Mouse (Mus musculus) liver, embryonic 12.5 days (tissue): ENCODE data around the gene Bdh1. TPM values are rescaled to one million over a fixed set of nuclear protein-coding genes. Genes with fewer than 3 reads are reported as not detected.
A peak's percentile ranks its signal among the peaks of the same experiment; 100 is the strongest.

Experiments
- ATAC-seq: fragments of 200-750 bp; cut with Nextera tagmentation; 2 replicates; pipeline ENCODE4 v1.8.0; 2017; ENCODE audit warnings: moderate number of reproducible peaks, mild to moderate bottlenecking, moderate library complexity
- H3K27ac ChIP-seq: fragments of 300-500 bp; sonication (generic); 2 replicates; pipeline ENCODE4 v1.5.1; 2016; ENCODE audit warnings: mild to moderate bottlenecking
- H3K27me3 ChIP-seq: fragments of 300-500 bp; sonication (generic); replicated peaks from 2 replicates; pipeline ENCODE4 v1.6.1; 2016; ENCODE audit warnings: mild to moderate bottlenecking, moderate library complexity
- H3K36me3 ChIP-seq: fragments of 300-500 bp; sonication (generic); 2 replicates; pipeline ENCODE4 v1.6.1; 2016; ENCODE audit warnings: mild to moderate bottlenecking, moderate library complexity
- H3K4me1 ChIP-seq: fragments of 300-500 bp; sonication (generic); 2 replicates; pipeline ENCODE4 v1.6.1; 2016
- H3K4me2 ChIP-seq: fragments of 300-500 bp; sonication (generic); 2 replicates; pipeline ENCODE4 v1.6.1; 2016; ENCODE audit warnings: mild to moderate bottlenecking, moderate library complexity
- H3K4me3 ChIP-seq: fragments of 300-500 bp; sonication (generic); 2 replicates; pipeline ENCODE4 v1.5.1; 2016; ENCODE audit warnings: mild to moderate bottlenecking, moderate library complexity
- H3K9ac ChIP-seq: fragments of 300-500 bp; sonication (generic); 2 replicates; pipeline ENCODE4 v1.6.1; 2016; ENCODE audit warnings: mild to moderate bottlenecking, moderate library complexity
- H3K9me3 ChIP-seq: fragments of 300-500 bp; sonication (generic); replicated peaks from 2 replicates; pipeline ENCODE4 v1.6.1; 2016; ENCODE audit warnings: mild to moderate bottlenecking, moderate library complexity
- WGBS: fragments of 180-500 bp; shearing (Covaris S2); methylation state at CpG from one replicate; pipeline ENCODE4 v1.1.7; 2016; ENCODE audit not compliant: insufficient replicate concordance; 5-methylcytosine and 5-hydroxymethylcytosine counted together
- polyA plus RNA-seq: library from polyadenylated mRNA; unstranded; fragments of >200 nt; fragmentation: Nextera tagmentation; extraction: Ambion mirVana; gene quantifications from 2 replicates; pipeline ENCODE4 v1.2.1, GENCODE M21; 2016

The Bdh1 gene
- polyA plus RNA-seq, 1 experiment from 2014 or later, result 45.8 TPM

DNA sequence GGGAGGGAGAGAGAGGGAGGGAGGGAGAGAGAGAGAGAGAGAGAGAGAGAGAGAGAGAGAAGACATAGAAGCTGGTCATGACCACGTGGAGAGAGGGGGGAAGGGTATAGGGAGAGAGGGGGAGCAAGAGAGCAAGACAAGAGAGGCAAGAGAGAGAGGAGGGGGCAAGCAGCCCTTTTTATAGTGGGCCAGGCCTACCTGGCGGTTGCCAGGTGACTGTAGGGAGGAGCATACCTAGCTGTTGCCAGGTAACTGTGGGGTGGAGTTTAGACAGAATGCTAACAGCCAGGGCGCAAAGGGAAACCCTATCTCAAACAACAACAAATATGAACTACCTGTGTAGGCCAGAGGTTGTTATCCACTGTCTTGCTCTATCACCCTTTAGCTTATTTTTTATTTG lies 8.3 kb upstream of the Bdh1 start:
- no peak overlapping the region for H3K4me2 ChIP-seq
- H3K9me3 ChIP-seq, result no peaks in the 10 kb centered on the region
- no peak overlapping the region for H3K4me3 ChIP-seq
- H3K9ac ChIP-seq, result no peak overlapping the region
- H3K27me3 ChIP-seq, result peaks cover 4% of the 10 kb centered on the region
- no peaks in the 10 kb centered on the region for H3K36me3 ChIP-seq
- peaks cover 4% of the 10 kb centered on the region; the same call in 1 of the 2 replicates for H3K4me1 ChIP-seq
- ATAC-seq, result no peak
- 54% methylated on average over 3 of the region's 3 CpGs for WGBS
- H3K27ac ChIP-seq, result no peak overlapping the region

- H3K27me3 ChIP-seq, result peaks cover 4% of the 10 kb centered on the region
- no peak overlapping the region for H3K27ac ChIP-seq
- 51% methylated on average over 9 of the region's 9 CpGs for WGBS
- no peaks in the 10 kb centered on the region for H3K9me3 ChIP-seq
- H3K9ac ChIP-seq, result no peak overlapping the region
- H3K4me2 ChIP-seq, result no peak overlapping the region
- no peak overlapping the region for H3K4me3 ChIP-seq
- no peak for ATAC-seq
- no peaks in the 10 kb centered on the region for H3K36me3 ChIP-seq
- H3K4me1 ChIP-seq, result peaks cover 4% of the 10 kb centered on the region; the same call in 1 of the 2 replicates
Observed at GRCm38 (mm10) chr16:31415885-31416450, 6.1 kb upstream of the Bdh1 start.

- peaks cover 4% of the 10 kb centered on the region for H3K27me3 ChIP-seq
- H3K4me3 ChIP-seq, result no peak overlapping the region
- no peak overlapping the region for H3K27ac ChIP-seq
- peaks cover 4% of the 10 kb centered on the region; the same call in 1 of the 2 replicates for H3K4me1 ChIP-seq
- H3K9ac ChIP-seq, result no peak overlapping the region
- no peak for ATAC-seq
- H3K9me3 ChIP-seq, result no peaks in the 10 kb centered on the region
- WGBS, result 67% methylated on average over 3 of the region's 3 CpGs
- no peak overlapping the region for H3K4me2 ChIP-seq
- H3K36me3 ChIP-seq, result no peaks in the 10 kb centered on the region
Observed at GRCm38 (mm10) chr16:31418704-31419103, 3.4 kb upstream of the Bdh1 start.

GRCm38 (mm10) chr16:31419457-31419856 lies 2.6 kb upstream of the Bdh1 start:
- WGBS, result 66% methylated on average over 5 of the region's 5 CpGs
- H3K27me3 ChIP-seq, result peaks cover 4% of the 10 kb centered on the region
- H3K27ac ChIP-seq, result no peak overlapping the region
- no peak overlapping the region for H3K4me2 ChIP-seq
- H3K9me3 ChIP-seq, result no peaks in the 10 kb centered on the region
- no peak overlapping the region for H3K9ac ChIP-seq
- H3K4me3 ChIP-seq, result no peak overlapping the region
- no peaks in the 10 kb centered on the region for H3K36me3 ChIP-seq
- ATAC-seq, result no peak
- peaks cover 5% of the 10 kb centered on the region; the same call in 1 of the 2 replicates for H3K4me1 ChIP-seq

- Histone ChIP-seq H3K4me3 (peak overlapping the region; percentile 20), H3K9ac (no peak overlapping the region)
Observed at GRCm38 (mm10) chr16:31422722-31423121, 642 bp downstream of the Bdh1 start.

GRCm38 (mm10) chr16:31423368-31423767 lies 1.3 kb downstream of the Bdh1 start:
- Histone ChIP-seq H3K4me3 (peak overlapping the region; percentile 22), H3K27ac (no peak overlapping the region), H3K36me3 (no peaks in the 10 kb centered on the region), H3K4me1 (peaks cover 39% of the 10 kb centered on the region), H3K9me3 (no peaks in the 10 kb centered on the region), H3K4me2 (peak overlapping the region; percentile 45), H3K27me3 (peaks cover 13% of the 10 kb centered on the region), H3K9ac (no peak overlapping the region)
- 70% methylated on average over 4 of the region's 4 CpGs for WGBS
- no peak for ATAC-seq

More at GRCm38 (mm10) chr16:31422722-31423121, 642 bp downstream of the Bdh1 start:
- no peak for ATAC-seq
- Histone ChIP-seq H3K9me3 (no peaks in the 10 kb centered on the region), H3K4me2 (peak overlapping the region; percentile 21; the same call in 1 of the 2 replicates), H3K27me3 (peaks cover 7% of the 10 kb centered on the region), H3K27ac (no peak overlapping the region), H3K4me1 (peaks cover 33% of the 10 kb centered on the region), H3K36me3 (no peaks in the 10 kb centered on the region)
- 40% methylated on average over 1 of the region's 1 CpGs for WGBS

GRCm38 (mm10) chr16:31424416-31425187 lies 2.5 kb downstream of the Bdh1 start:
- no peak overlapping the region for H3K9ac ChIP-seq
- no peak for ATAC-seq
- WGBS, result 50% methylated on average over 4 of the region's 4 CpGs
- H3K27me3 ChIP-seq, result peaks cover 26% of the 10 kb centered on the region
- H3K9me3 ChIP-seq, result no peaks in the 10 kb centered on the region
- peak overlapping the region; percentile 20; the same call in 1 of the 2 replicates for H3K4me3 ChIP-seq
- H3K4me2 ChIP-seq, result peak overlapping the region; percentile 45
- no peak overlapping the region for H3K27ac ChIP-seq
- H3K4me1 ChIP-seq, result peaks cover 52% of the 10 kb centered on the region
- no peaks in the 10 kb centered on the region for H3K36me3 ChIP-seq

- no peak overlapping the region for H3K4me3 ChIP-seq
- H3K36me3 ChIP-seq, result no peaks in the 10 kb centered on the region
- H3K9ac ChIP-seq, result no peak overlapping the region
- no peak for ATAC-seq
- H3K27me3 ChIP-seq, result peaks cover 34% of the 10 kb centered on the region
- H3K4me2 ChIP-seq, result peak overlapping the region; percentile 45; the same call in 1 of the 2 replicates
- no peak overlapping the region for H3K27ac ChIP-seq
- H3K4me1 ChIP-seq, result peaks cover 58% of the 10 kb centered on the region
- WGBS, result 0% methylated on average over 4 of the region's 4 CpGs
- no peaks in the 10 kb centered on the region for H3K9me3 ChIP-seq
Observed at GRCm38 (mm10) chr16:31425508-31425907, 3.4 kb downstream of the Bdh1 start.

DNA sequence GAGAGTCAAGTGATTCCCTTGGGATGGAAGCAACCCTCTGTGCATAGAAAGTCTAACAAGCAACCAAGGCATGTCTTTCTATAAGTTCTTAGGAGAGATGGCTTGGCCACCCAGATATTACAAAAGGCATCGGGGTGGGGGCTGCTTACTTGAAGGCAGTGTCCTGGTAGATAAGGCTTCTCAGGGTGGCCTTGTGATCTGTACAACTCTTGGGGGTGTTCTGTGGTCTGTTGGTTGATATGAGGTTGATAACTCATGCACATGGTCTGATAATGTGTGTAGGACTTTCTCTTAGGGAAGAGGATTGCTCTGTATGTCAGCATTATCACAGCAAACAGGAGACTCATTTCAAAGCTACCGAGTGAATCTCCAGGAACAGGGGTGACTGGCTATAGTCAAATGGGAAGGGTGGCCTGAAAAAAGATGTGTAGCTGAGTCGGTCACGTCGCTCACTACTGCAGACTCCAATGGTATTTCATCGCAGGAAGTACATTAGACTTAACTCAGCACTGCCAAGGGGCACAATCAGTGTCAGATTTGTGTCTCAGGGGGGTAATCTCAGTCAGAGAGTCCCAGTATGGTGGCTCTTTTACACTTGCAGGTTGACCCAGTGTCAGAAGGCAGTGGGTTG lies 4.5 kb downstream of the Bdh1 start:
- no peak overlapping the region for H3K4me3 ChIP-seq
- H3K9ac ChIP-seq, result no peak overlapping the region
- no peaks in the 10 kb centered on the region for H3K36me3 ChIP-seq
- H3K4me2 ChIP-seq, result peak overlapping the region; percentile 33
- WGBS, result 32% methylated on average over 6 of the region's 6 CpGs
- H3K4me1 ChIP-seq, result peaks cover 58% of the 10 kb centered on the region
- H3K9me3 ChIP-seq, result no peaks in the 10 kb centered on the region
- ATAC-seq, result peak; percentile 67
- H3K27me3 ChIP-seq, result peaks cover 43% of the 10 kb centered on the region
- H3K27ac ChIP-seq, result no peak overlapping the region

DNA sequence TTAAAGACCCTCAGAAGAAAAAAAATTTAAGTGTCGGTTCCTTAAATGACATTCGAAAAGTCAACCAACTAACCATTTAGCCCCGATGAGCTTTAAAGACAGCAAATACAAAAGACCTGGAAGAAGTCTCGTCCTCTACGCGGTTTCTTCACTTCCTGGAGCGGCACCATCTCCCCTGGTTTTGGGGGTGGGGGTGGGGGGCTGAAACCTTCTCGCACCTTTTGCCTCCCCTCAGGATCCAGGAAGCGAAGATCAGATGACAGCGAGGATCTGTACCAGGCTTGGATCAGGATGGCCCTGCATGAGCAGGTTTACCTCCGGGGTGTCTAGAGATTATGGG lies 6.2 kb downstream of the Bdh1 start:
- Histone ChIP-seq H3K27ac (no peak overlapping the region), H3K4me1 (peaks cover 65% of the 10 kb centered on the region), H3K4me3 (peak overlapping the region; percentile 65), H3K4me2 (peak overlapping the region; percentile 99), H3K36me3 (no peaks in the 10 kb centered on the region), H3K9me3 (no peaks in the 10 kb centered on the region), H3K9ac (peak overlapping the region; percentile 59), H3K27me3 (peaks cover 48% of the 10 kb centered on the region)
- no peak for ATAC-seq
- WGBS, result 6% methylated on average over 11 of the region's 11 CpGs

- WGBS, result under 1% methylated on average over 65 of the region's 65 CpGs
- 0 out of 2 replicates have a peak, but pooled peaks have one; percentile 23 for ATAC-seq
- Histone ChIP-seq H3K9ac (peak overlapping the region; percentile 59), H3K36me3 (no peaks in the 10 kb centered on the region), H3K4me2 (peak overlapping the region; percentile 99), H3K4me3 (peak overlapping the region; percentile 65), H3K9me3 (no peaks in the 10 kb centered on the region), H3K4me1 (peaks cover 65% of the 10 kb centered on the region), H3K27ac (0 out of 2 replicates have a peak overlapping the region, but pooled peaks have one; percentile 3), H3K27me3 (peaks cover 48% of the 10 kb centered on the region)
Observed at GRCm38 (mm10) chr16:31428675-31429470, 6.8 kb downstream of the Bdh1 start.
